Mouse (Mus musculus) Patski (cell line): ENCODE data around the gene Trappc10. TPM values are rescaled to one million over a fixed set of nuclear protein-coding genes. Genes with fewer than 3 reads are reported as not detected.

Source experiments
- ATAC-seq: fragments of 100-300 bp; one replicate; pipeline ENCODE4 v1.8.0; 2021
- CTCF ChIA-PET: fragments of 350-600 bp; sonication (Branson Sonifier 250); formaldehyde crosslinking; loops from one replicate; lab custom pipeline; 2022; ENCODE audit warnings: inconsistent platforms; lab: Charles Lee
- POLR2A ChIA-PET: fragments of 350-600 bp; sonication (Branson Sonifier 250); formaldehyde crosslinking; loops from one replicate; lab custom pipeline; 2022; ENCODE audit warnings: antibody characterized with exemption, inconsistent platforms; lab: Charles Lee
- DNase-seq: peaks from one replicate; pipeline ENCODE4 v3.0.0-alpha.2; 2011; ENCODE audit warnings: low read depth, low spot score
- H3K27me3 ChIP-seq: fragments of 371-371 bp; one replicate; pipeline ENCODE4 v1.5.1; 2021
- CTCF ChIP-seq: fragments of 100-300 bp; IDR thresholded peaks from one replicate; pipeline ENCODE4 v1.5.1; 2021
- in situ Hi-C: fragments of 300-500 bp; cut with MboI; formaldehyde crosslinking; loops from 3 replicates; pipeline ENCODE4 v1.11.1; 2018; ENCODE audit warnings: low pct_unique_long_range_greater_than_20kb, mixed read lengths
- polyA plus RNA-seq: library from polyadenylated mRNA; unstranded; gene quantifications from one replicate; pipeline ENCODE4 v1.2.3, GENCODE M21; 2021

Trappc10 gene
- polyA plus RNA-seq, 1 experiment from 2014 or later: 40.0 TPM

- no peak for TF ChIP-seq CTCF
- POLR2A ChIA-PET: no interaction called here
- DNase-seq (no peak), ATAC-seq (no peak)
- no peaks in the 10 kb centered on the region for H3K27me3 ChIP-seq
- in situ Hi-C loops: no loop called here
- CTCF ChIA-PET: no interaction called here
These were observed 10.7 kb downstream of the Trappc10 start for GRCm38 (mm10) chr10:78233756-78234155.

GRCm38 (mm10) chr10:78233161-78233560 lies 11.3 kb downstream of the Trappc10 start:
- no peaks in the 10 kb centered on the region for H3K27me3 ChIP-seq
- ChIA-PET POLR2A (no interaction called here), CTCF (no interaction called here)
- no peak for ATAC-seq
- no peak for TF ChIP-seq CTCF
- in situ Hi-C loops: no loop called here
- DNase-seq: no peak

- TF ChIP-seq CTCF: no peak
- no peak for ATAC-seq
- ChIA-PET CTCF (no interaction called here), POLR2A (no interaction called here)
- in situ Hi-C loops: no loop called here
- H3K27me3 ChIP-seq: no peaks in the 10 kb centered on the region
- DNase-seq: no peak
These were observed 12.0 kb downstream of the Trappc10 start for GRCm38 (mm10) chr10:78232301-78232980.

- ChIA-PET CTCF (interaction anchor here (1.0 to 1.2 kb wide), 2 partner anchors 11 to 15 kb away, joined by 3 read pairs; partner anchors contain the start of gene Trappc10), POLR2A (no interaction called here)
- no peak for ATAC-seq
These were observed 15.9 kb downstream of the Trappc10 start for GRCm38 (mm10) chr10:78228560-78228928.

GRCm38 (mm10) chr10:78227875-78228559 lies 16.4 kb downstream of the Trappc10 start:
- DNase-seq (no peak), ATAC-seq (no peak)
- TF ChIP-seq CTCF: no peak
- H3K27me3 ChIP-seq: no peaks in the 10 kb centered on the region
- POLR2A ChIA-PET: no interaction called here
- in situ Hi-C loops: no loop called here
- CTCF ChIA-PET: interaction anchor here (1.0 to 1.2 kb wide), 2 partner anchors 11 to 16 kb away, joined by 3 read pairs; partner anchors contain the start of gene Trappc10

More at GRCm38 (mm10) chr10:78228560-78228928, 15.9 kb downstream of the Trappc10 start:
- in situ Hi-C loops: no loop called here
- no peak for DNase-seq
- H3K27me3 ChIP-seq: no peaks in the 10 kb centered on the region
- no peak for TF ChIP-seq CTCF

GRCm38 (mm10) chr10:78224136-78224535 lies 20.3 kb downstream of the Trappc10 start:
- ChIA-PET POLR2A (no interaction called here), CTCF (no interaction called here)
- DNase-seq: no peak
- no peak for TF ChIP-seq CTCF
- H3K27me3 ChIP-seq: no peaks in the 10 kb centered on the region
- ATAC-seq: no peak
- in situ Hi-C loops: no loop called here

GRCm38 (mm10) chr10:78222908-78223307 lies 21.5 kb downstream of the Trappc10 start:
- no peak for TF ChIP-seq CTCF
- DNase-seq: no peak
- H3K27me3 ChIP-seq: no peaks in the 10 kb centered on the region
- in situ Hi-C loops: no loop called here
- CTCF ChIA-PET: interaction anchor here (0.8 to 1.6 kb wide), 7 partner anchors 9 to 28 kb away, joined by 3 to 4 read pairs (median 3); no protein-coding TSS in a partner anchor
- ATAC-seq: peak; percentile 52
- POLR2A ChIA-PET: interaction anchor here (0.6 to 1.0 kb wide), 2 partner anchors 12 to 204 kb away, joined by 3 to 4 read pairs; no protein-coding TSS in a partner anchor

GRCm38 (mm10) chr10:78221315-78221714 lies 23.1 kb downstream of the Trappc10 start:
- CTCF ChIA-PET: no interaction called here
- ATAC-seq: no peak
- H3K27me3 ChIP-seq: no peaks in the 10 kb centered on the region
- POLR2A ChIA-PET: no interaction called here
- in situ Hi-C loops: no loop called here
- DNase-seq: no peak
- TF ChIP-seq CTCF: no peak

- POLR2A ChIA-PET: no interaction called here
These were observed 24.9 kb downstream of the Trappc10 start for GRCm38 (mm10) chr10:78219528-78219927.

GRCm38 (mm10) chr10:78218576-78218975 lies 25.9 kb downstream of the Trappc10 start:
- CTCF ChIA-PET: interaction anchor here (0.9 to 2.0 kb wide), 2 partner anchors 10 to 174 kb away, joined by 3 to 6 read pairs; no protein-coding TSS in a partner anchor
- TF ChIP-seq CTCF: no peak
- in situ Hi-C loops: no loop called here
- POLR2A ChIA-PET: interaction anchor here (0.7 kb wide), 1 partner anchor 26 kb away, joined by 3 read pairs; the partner anchor contains the start of gene Trappc10
- peak; percentile 24 for ATAC-seq
- peak; percentile 31 for DNase-seq
- H3K27me3 ChIP-seq: no peaks in the 10 kb centered on the region

More at GRCm38 (mm10) chr10:78219528-78219927, 24.9 kb downstream of the Trappc10 start:
- no peak for TF ChIP-seq CTCF
- ATAC-seq (no peak), DNase-seq (no peak)
- in situ Hi-C loops: no loop called here
- CTCF ChIA-PET: interaction anchor here (0.9 to 2.0 kb wide), 3 partner anchors 11 to 173 kb away, joined by 3 to 6 read pairs (median 3); no protein-coding TSS in a partner anchor
- no peaks in the 10 kb centered on the region for H3K27me3 ChIP-seq
